Mouse (Mus musculus) midbrain, embryonic 13.5 days (tissue): ENCODE data around the gene Fzr1. TPM values are rescaled to one million over a fixed set of nuclear protein-coding genes. Genes with fewer than 3 reads are reported as not detected.
A peak's percentile ranks its signal among the peaks of the same experiment; 100 is the strongest.

ENCODE experiments used
- ATAC-seq: fragments of 200-750 bp; cut with Nextera tagmentation; 2 replicates; pipeline ENCODE4 v1.8.0; 2017; ENCODE audit warnings: mild to moderate bottlenecking, moderate TSS enrichment, moderate library complexity
- H3K27ac ChIP-seq: fragments of 300-500 bp; sonication (generic); 2 replicates; pipeline ENCODE4 v1.5.1; 2015; ENCODE audit warnings: inconsistent platforms, mild to moderate bottlenecking, moderate library complexity
- H3K27me3 ChIP-seq: fragments of 300-500 bp; sonication (generic); 2 replicates; pipeline ENCODE4 v1.6.1; 2015; ENCODE audit warnings: mild to moderate bottlenecking, inconsistent platforms
- H3K36me3 ChIP-seq: fragments of 300-500 bp; sonication (generic); 2 replicates; pipeline ENCODE4 v1.6.1; 2015; ENCODE audit warnings: mild to moderate bottlenecking, inconsistent platforms
- H3K4me1 ChIP-seq: fragments of 300-500 bp; sonication (generic); replicated peaks from 2 replicates; pipeline ENCODE4 v1.6.1; 2015; ENCODE audit warnings: inconsistent platforms
- H3K4me2 ChIP-seq: fragments of 300-500 bp; sonication (generic); replicated peaks from 2 replicates; pipeline ENCODE4 v1.6.1; 2015; ENCODE audit warnings: moderate library complexity, mild to moderate bottlenecking, inconsistent platforms
- H3K4me3 ChIP-seq: fragments of 300-500 bp; sonication (generic); replicated peaks from 2 replicates; pipeline ENCODE4 v1.5.1; 2015; ENCODE audit warnings: mild to moderate bottlenecking, inconsistent platforms
- H3K9ac ChIP-seq: fragments of 300-500 bp; sonication (generic); replicated peaks from 2 replicates; pipeline ENCODE4 v1.6.1; 2015; ENCODE audit warnings: mild to moderate bottlenecking, inconsistent platforms
- H3K9me3 ChIP-seq: fragments of 300-500 bp; sonication (generic); 2 replicates; pipeline ENCODE4 v1.6.1; 2016; ENCODE audit warnings: mild to moderate bottlenecking, inconsistent platforms
- WGBS: fragments of 180-500 bp; shearing (Covaris S2); methylation state at CpG from one replicate; pipeline ENCODE4 v1.1.7; 2015; 5-methylcytosine and 5-hydroxymethylcytosine counted together
- polyA plus RNA-seq: library from polyadenylated mRNA; unstranded; fragments of >200 nt; fragmentation: Nextera tagmentation; extraction: Ambion mirVana; gene quantifications from 2 replicates; pipeline ENCODE4 v1.2.1, GENCODE M21; 2015

The Fzr1 gene
- polyA plus RNA-seq, 1 experiment from 2014 or later = 133 TPM

DNA sequence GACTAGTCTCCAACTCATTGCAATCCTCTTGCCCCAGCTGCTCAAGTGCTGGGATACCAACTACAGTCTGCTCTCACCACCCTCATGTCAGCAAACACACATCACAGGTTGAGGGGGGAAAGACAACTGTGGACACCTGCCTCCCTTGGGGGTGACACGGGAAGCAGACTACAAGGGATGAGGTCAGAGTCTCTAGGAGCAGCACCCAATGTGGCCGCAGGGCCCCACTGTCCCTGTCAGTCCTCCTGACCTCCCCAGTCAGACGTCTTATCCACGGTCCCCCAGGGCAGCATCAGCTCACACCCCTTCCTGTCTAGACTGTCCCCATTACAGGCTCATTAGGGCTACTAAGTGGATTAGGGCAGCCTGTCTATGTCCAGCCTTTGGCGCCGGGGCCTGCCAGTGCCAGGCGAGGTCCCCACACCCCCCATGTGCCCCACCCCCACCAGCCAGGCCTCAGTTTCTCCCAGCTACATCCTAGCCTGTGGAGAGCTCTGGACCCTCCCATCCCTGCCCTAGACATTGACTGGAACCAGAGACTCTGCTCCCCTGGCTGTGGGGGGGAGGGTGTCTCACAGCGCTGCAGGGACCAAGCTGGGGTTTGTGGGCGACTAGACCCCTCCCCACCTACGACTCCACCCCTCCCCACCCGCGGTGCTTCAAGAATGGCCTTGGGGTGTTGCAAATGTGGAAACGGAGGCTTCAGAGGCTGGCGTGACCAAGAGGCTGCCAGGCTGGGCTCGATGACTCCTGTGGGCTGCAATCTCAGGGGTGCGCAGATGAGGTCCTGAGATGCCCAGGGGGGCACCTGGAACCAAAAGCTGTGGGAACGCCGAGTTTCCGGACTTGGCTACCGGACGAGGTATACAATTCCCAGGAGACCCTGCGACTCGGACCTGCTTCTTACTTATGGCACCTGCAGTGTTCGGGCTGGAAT, 28.5 kb upstream of the Fzr1 start:
- Histone ChIP-seq H3K27ac (0 out of 2 replicates have a peak overlapping the region, but pooled peaks have one; percentile 5), H3K4me2 (peak overlapping the region; percentile 33), H3K4me1 (peaks cover 77% of the 10 kb centered on the region), H3K9me3 (no peaks in the 10 kb centered on the region), H3K4me3 (no peak overlapping the region; the same call in 1 of the 2 replicates), H3K27me3 (peaks cover 48% of the 10 kb centered on the region), H3K36me3 (peaks cover 44% of the 10 kb centered on the region), H3K9ac (peak overlapping the region; percentile 39; the same call in 1 of the 2 replicates)
- ATAC-seq = no peak
- WGBS = 27% methylated on average over 24 of the region's 24 CpGs

DNA sequence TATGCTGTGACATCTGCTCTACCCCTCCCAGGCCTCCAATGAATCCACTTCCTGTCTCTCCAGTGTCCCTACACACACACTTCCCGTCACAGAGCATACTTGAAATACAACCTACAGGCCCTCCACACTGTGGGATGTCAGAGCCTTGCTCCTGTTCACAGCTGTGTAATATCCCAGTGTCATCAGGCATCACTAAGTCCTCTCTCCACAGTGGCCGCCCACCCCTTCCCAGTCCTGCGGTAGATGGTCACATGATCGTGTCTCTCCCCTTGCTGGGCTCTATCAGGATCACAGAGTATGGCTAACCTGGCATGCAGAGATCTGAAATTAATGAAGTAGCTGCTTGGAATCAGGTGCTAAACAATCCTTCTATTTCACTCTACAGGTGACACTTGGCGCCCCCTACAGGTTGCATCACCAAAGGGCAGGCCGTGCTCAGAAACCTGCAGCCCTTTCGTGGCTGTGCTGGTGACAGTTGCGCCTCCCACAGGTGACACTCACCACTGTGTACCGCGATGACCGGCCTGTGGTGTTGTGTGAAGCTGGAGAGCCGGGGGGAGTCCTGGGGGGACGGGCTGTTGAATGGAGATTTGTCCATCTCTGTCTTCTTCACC, 27.4 kb upstream of the Fzr1 start:
- ATAC-seq = no peak
- Histone ChIP-seq H3K9ac (no peak overlapping the region), H3K4me2 (no peak overlapping the region), H3K4me3 (no peak overlapping the region), H3K9me3 (no peaks in the 10 kb centered on the region), H3K36me3 (peaks cover 44% of the 10 kb centered on the region), H3K27ac (no peak overlapping the region), H3K27me3 (peaks cover 48% of the 10 kb centered on the region), H3K4me1 (peaks cover 78% of the 10 kb centered on the region)
- 46% methylated on average over 13 of the region's 13 CpGs for WGBS

DNA sequence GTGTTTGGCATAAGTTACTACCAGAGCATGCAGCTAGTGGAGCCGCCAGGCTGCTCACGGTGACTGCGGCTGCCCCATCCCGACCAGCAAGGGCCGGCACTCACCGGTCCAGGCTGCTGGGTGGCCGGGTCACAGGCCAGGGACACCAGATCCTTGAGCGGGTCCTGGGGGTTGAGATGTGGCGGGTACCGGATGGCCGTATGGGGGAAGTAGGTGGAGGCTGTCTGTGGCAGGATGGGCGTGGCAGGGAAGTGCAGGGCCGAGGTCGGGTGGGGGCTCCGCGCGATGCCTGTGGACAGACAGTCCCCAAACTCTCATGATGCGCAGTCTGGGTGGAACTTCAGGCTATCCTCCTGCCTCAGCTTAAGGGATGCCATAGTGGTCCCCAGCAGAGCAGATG, 26.4 kb upstream of the Fzr1 start:
- 63% methylated on average over 18 of the region's 18 CpGs for WGBS
- peaks cover 53% of the 10 kb centered on the region for H3K36me3 ChIP-seq

DNA sequence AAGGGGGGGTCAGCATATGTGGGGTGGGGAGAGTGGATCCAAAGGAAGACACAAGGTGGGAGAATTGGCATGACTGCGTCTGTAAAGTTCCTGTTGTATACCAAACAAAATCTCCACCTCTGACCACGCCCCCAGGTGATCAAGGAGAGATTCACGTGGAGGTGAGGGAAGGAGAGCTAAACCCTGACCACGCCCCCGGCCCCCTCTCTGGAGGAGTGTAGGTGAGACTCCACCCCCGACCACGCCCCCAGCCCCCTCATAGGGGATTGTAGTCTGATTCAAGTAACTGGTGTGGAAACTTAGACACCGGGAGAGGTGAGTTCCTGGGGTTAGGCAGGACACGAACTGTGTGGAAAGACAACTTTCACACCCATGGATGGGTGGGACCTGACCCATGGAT, 25.8 kb upstream of the Fzr1 start:
- Histone ChIP-seq H3K9ac (no peak overlapping the region), H3K27ac (peak overlapping the region; percentile 44; the same call in 1 of the 2 replicates), H3K27me3 (peaks cover 46% of the 10 kb centered on the region), H3K4me3 (no peak overlapping the region), H3K4me1 (peaks cover 79% of the 10 kb centered on the region), H3K9me3 (no peaks in the 10 kb centered on the region), H3K36me3 (peaks cover 58% of the 10 kb centered on the region), H3K4me2 (no peak overlapping the region)
- no peak for ATAC-seq
- 20% methylated on average over 9 of the region's 9 CpGs for WGBS

More for the DNA sequence above, 26.4 kb upstream of the Fzr1 start:
- H3K9me3 ChIP-seq = no peaks in the 10 kb centered on the region
- peaks cover 80% of the 10 kb centered on the region for H3K4me1 ChIP-seq
- H3K27ac ChIP-seq = no peak overlapping the region
- H3K27me3 ChIP-seq = peaks cover 48% of the 10 kb centered on the region
- H3K4me2 ChIP-seq = no peak overlapping the region
- H3K9ac ChIP-seq = no peak overlapping the region
- H3K4me3 ChIP-seq = no peak overlapping the region
- ATAC-seq = no peak

DNA sequence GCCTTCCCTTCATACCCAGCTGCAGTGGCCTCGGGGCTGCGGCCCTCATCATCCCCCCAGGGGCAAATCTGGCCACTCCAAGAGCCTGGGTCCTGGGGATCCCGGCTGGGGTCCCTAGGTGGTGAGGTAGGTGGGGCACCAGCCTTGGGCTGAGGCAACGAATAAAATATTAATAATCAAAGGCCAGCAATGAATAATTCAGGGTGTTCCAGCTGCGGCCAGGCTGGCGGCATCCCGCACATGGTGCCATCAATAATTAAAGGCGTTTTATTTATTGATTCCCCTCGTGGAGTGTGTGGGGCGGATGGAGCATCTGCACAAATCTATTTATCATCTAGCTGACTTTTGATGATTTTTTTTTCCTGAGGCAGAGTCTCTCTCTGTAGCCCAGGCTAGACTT, 25.2 kb upstream of the Fzr1 start:
- Histone ChIP-seq H3K4me1 (peaks cover 75% of the 10 kb centered on the region), H3K4me2 (peak overlapping the region; percentile 19; the same call in 1 of the 2 replicates), H3K9ac (no peak overlapping the region), H3K36me3 (peaks cover 58% of the 10 kb centered on the region), H3K27ac (peak overlapping the region; percentile 82), H3K4me3 (no peak overlapping the region), H3K27me3 (peaks cover 41% of the 10 kb centered on the region), H3K9me3 (no peaks in the 10 kb centered on the region)
- no peak for ATAC-seq
- WGBS = 40% methylated on average over 10 of the region's 10 CpGs

DNA sequence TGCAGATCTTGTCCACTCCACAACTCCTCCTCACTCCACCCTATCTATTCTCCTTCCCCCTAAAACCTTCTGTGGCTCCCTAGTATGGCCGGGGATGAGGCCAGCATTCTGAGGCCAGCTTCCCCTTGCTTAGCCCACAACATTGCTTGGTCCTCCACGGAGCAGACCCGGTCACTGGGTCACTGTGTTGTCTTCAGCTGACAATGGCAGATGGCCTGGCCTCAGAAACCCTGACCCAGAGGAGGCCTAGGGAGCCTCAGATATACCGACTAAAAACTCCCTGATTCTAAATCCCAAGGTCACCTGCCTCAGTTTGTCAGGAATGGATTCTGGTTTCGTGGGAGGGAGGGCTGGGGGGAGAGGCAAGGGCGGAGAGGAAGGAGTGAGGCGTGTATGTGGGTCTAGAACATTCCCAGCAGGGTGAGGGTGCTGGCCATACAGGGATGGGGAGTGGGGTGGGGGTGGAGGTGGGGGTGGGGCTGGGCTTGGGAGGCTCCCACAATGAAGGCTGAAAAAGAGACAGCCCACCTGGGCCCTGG, 24.0 kb upstream of the Fzr1 start:
- Histone ChIP-seq H3K4me1 (peaks cover 66% of the 10 kb centered on the region), H3K4me3 (peak overlapping the region; percentile 14; the same call in 1 of the 2 replicates), H3K27ac (peak overlapping the region; percentile 82), H3K4me2 (peak overlapping the region; percentile 34), H3K27me3 (peaks cover 28% of the 10 kb centered on the region), H3K36me3 (peaks cover 47% of the 10 kb centered on the region), H3K9ac (peak overlapping the region; percentile 42), H3K9me3 (no peaks in the 10 kb centered on the region)
- 14% methylated on average over 6 of the region's 7 CpGs for WGBS
- ATAC-seq = no peak; the same call in 1 of the 2 replicates

DNA sequence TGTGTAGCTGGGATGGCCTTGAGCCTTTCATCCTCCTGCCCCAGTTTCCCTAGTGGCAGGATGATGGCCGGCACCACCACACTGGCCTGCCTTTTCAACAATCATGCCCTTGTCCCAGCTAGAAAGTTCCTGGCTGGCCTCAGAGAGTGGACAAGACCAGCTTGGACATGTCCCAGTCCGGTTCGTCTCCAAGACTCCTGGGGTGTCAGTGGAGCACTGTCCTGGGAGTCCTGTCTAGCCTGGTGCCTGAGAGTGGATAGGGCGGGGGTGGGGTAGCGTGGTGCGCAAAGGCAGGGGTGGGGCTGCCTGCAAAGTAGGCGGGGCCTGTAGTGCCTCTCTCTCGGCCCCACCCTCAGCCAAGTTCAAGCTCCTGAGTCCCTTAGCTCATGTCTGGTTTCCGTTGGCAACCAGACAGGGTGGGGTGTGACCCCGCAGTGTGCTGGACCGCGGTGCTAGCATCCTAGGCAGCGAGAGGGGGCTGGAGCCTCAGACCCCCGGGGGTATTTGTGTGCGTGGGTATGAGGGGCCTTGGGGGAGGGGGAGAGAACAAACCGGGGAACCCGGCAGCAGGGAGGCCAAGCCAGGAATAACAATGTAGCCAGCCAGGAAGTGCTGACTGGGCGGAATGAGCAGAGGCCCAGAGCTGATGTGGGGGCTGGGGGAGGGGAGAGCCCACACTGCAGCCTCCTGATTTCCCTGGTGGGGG, 23.4 kb upstream of the Fzr1 start:
- Histone ChIP-seq H3K9ac (peak overlapping the region; percentile 42), H3K4me1 (peaks cover 63% of the 10 kb centered on the region), H3K36me3 (peaks cover 41% of the 10 kb centered on the region), H3K9me3 (no peaks in the 10 kb centered on the region), H3K27me3 (peaks cover 22% of the 10 kb centered on the region), H3K27ac (peak overlapping the region; percentile 82), H3K4me2 (peak overlapping the region; percentile 34), H3K4me3 (peak overlapping the region; percentile 14)
- 6% methylated on average over 18 of the region's 18 CpGs for WGBS
- ATAC-seq = peak; percentile 72

DNA sequence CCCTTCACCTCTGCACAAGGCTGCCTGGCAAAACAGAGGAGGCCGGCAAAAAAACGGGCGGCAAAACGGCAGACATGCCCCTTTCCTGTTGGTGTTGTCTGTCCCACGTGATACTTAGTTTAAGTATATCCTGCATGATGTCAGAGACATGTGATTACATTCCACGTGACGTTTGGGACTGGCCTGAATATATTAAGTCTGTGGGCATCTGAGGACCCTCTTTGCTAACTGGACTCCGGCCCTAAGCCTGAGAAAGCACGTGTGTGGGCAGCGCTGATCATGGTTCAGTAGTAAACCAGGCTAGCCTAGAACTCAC, 22.8 kb upstream of the Fzr1 start:
- Histone ChIP-seq H3K4me3 (no peak overlapping the region), H3K9ac (no peak overlapping the region), H3K4me1 (peaks cover 62% of the 10 kb centered on the region), H3K4me2 (no peak overlapping the region), H3K27me3 (peaks cover 18% of the 10 kb centered on the region), H3K9me3 (no peaks in the 10 kb centered on the region), H3K27ac (peak overlapping the region; percentile 82), H3K36me3 (peaks cover 35% of the 10 kb centered on the region)
- 25% methylated on average over 10 of the region's 10 CpGs for WGBS
- no peak for ATAC-seq

DNA sequence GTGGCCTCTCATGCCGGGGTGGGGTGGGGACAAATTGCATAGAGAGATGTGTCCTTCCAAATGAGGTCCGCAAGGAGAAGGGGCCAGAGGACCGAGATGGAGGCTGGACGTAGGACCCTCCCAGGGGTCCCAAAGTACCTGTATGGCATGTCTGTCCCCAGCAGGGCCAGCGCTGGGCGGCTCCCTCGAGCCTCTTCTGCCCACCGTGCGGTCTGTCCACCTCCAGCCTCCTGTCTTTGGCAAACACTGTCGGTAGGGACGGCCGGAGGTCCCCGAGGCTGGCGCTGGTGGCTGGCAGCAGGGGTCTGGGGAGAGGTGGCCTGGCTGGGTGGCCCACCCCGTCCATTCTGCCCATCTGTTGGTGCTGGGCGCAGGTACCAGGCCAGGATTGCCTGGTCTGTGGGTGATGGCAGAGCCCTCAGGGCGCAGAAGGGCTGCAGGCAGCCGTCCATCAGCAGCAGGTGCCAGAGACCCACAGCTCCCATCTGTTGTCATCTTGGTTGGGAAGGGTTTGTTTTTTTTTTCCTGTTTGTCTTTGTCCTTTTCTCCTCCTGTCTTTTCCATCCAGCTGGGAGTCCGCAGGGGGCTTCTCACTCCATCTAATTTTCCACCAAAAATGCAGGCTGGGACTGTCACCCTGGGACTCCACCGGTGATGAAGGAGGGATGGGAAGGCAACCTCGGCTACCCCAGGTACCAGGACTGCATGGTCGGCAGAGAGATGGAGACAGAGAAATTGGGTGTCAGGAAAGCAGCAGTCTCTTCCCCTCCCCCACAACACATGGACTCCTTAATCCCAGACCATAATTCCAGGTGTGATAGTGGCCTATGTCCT, 22.3 kb upstream of the Fzr1 start:
- Histone ChIP-seq H3K27me3 (peaks cover 13% of the 10 kb centered on the region; the same call in 1 of the 2 replicates), H3K4me3 (0 out of 2 replicates have a peak overlapping the region, but pooled peaks have one; percentile 1), H3K27ac (peak overlapping the region; percentile 82), H3K4me1 (peaks cover 59% of the 10 kb centered on the region), H3K9me3 (no peaks in the 10 kb centered on the region), H3K36me3 (peaks cover 30% of the 10 kb centered on the region), H3K4me2 (peak overlapping the region; percentile 21; the same call in 1 of the 2 replicates), H3K9ac (peak overlapping the region; percentile 41; the same call in 1 of the 2 replicates)
- no peak for ATAC-seq
- WGBS = 51% methylated on average over 22 of the region's 22 CpGs

DNA sequence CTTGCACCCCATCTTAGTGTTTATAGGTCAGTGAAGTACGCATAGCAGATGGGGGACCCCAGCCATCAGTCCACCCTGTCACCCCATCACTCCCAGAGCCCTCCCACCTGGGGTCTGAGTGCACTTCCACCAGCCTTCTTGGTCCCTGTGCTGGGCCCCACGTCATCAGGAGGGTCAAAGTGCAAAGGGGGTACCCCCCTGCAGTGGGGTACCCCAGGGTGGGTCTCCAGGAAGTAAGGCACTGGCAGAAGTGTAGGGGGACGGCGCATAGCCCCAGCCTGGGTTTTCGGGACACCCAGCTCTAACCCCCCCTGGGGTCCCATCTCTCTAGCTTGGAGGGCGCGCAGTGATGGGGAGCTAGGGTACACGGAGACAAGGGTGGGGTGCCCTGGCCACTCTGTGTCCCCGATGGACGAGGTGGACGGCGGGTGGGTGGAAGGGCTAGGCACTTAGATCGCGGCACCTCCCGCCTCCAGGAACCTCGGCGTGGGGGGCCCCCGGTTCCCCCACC, 21.5 kb upstream of the Fzr1 start:
- peaks cover 59% of the 10 kb centered on the region for H3K4me1 ChIP-seq
- H3K9ac ChIP-seq = 0 out of 2 replicates have a peak overlapping the region, but pooled peaks have one; percentile 41
- peak overlapping the region; percentile 21; the same call in 1 of the 2 replicates for H3K4me2 ChIP-seq
- ATAC-seq = no peak
- peaks cover 25% of the 10 kb centered on the region for H3K36me3 ChIP-seq
- no peak overlapping the region for H3K4me3 ChIP-seq
- 77% methylated on average over 18 of the region's 18 CpGs for WGBS
- H3K27me3 ChIP-seq = peaks cover 10% of the 10 kb centered on the region; the same call in 1 of the 2 replicates
- no peak overlapping the region for H3K27ac ChIP-seq
- no peaks in the 10 kb centered on the region for H3K9me3 ChIP-seq
